Mouse (Mus musculus) brain, embryonic 14.5 days (tissue): ENCODE measurements at regions not wholly inside any gene's neighbourhood (a gene's known extent, or its start where the extent isn't known, plus 50 kb on each side); places are given as distances from the start of the nearest gene placed in this dataset.

Source experiments
- CTCF ChIP-seq: fragments of 200-500 bp; IDR thresholded peaks from 2 replicates; pipeline ENCODE4 v1.5.1; 2012; ENCODE audit warnings: inconsistent platforms, mild to moderate bottlenecking, moderate library complexity, borderline replicate concordance; ENCODE audit not compliant: insufficient read depth, insufficient read length; ENCODE audit errors: extremely low read depth
- POLR2A ChIP-seq: fragments of 200-500 bp; IDR thresholded peaks from 2 replicates; pipeline ENCODE4 v1.6.1; 2012; ENCODE audit warnings: mild to moderate bottlenecking, inconsistent platforms, borderline replicate concordance; ENCODE audit not compliant: poor library complexity, insufficient read depth, insufficient read length, severe bottlenecking; ENCODE audit errors: extremely low read depth

GRCm38 (mm10) chrX:12942451-12942850 is 128.8 kb upstream of the Usp9x start:
- TF ChIP-seq CTCF (no peak), POLR2A (no peak)
